Mouse (Mus musculus): ENCODE results near the gene Zfp846.
"Not testable (repeated sequence)": the region's sequence is repeated elsewhere in the genome, so short reads cannot be mapped to it uniquely, and the experiment has no call there.

The Zfp846 gene

DNA sequence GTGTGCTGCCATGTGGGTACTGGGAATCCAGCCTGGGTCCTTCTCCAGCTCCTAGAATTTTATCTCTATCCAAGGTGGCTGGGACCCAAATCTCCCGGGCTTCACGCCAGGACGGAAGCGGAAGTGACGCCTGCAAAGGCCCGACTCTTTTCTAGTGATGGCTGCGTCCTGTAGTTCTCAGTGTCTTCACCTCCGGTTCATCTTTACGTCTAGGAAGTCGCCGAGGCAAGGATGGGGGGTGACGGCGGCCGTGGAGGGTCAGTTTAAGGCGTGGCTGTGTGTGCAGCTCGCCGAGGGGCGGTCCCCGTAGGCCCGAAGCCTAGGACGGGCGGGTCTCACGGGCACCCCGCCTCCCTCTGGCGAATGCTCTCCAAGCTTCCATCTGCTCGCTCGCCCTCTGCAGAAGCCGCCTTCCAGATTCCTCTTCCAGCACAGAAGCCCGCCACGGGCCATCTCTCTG lies at the start of gene Zfp846:
TSS of gene Zfp846 (plus strand) at position 117 of the 460 bp plus-strand sequence.
- peak; percentile 100 for DNase-seq (ENCODE audit: low spot score in 2 of 2)

DNA sequence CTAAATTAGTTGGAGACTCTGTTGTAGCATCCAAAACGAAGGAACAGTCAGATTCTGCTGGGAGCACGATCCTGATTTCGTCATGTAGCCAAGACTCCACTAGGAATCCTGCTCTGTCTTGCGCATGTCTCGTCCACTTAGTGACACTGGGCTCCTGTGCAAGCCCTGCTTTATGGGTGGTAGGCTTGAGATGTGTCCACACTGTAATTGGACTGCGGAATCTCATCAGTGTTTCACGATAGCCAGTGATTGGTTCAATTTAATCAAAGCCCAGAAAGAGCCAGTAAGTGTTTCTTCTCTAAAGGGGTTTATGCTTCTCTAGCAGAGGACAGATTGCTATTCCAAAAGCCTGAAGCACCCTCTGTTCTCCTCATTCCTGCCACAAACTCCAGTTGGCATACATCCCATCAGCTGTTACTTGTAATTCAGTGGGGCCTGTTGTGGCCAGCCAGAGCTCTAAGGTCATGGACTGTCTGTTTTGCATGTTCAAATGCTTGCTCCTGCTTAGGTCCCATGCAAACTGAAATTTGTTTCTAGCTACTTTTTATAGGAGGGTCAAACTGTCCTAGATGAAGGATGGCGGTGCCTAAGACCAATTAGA lies 46.7 kb upstream of the Zfp846 start:
- DNase-seq (ENCODE audit: low spot score in 2 of 2), result peak in 1 of 2 experiments; percentile 17

DNA sequence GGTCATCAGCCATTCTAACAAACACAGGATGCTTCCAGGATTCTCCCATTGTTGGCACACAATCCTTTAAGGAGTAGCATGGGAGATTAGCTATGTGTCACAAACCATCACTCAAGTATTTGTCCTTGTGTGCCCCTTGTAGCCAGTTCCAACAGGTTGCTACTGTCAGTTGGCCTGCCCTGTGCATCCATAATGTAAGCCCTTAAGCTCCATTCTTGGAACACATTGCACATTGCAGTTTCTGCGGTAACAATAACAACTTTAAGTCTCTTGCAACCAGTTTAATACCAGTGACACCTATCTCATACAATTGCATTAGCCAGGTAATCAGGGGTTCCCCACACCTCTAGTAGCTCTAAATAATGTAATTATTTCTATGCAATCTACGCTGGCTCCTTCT lies 44.5 kb upstream of the Zfp846 start:
- no peak for DNase-seq (ENCODE audit: low spot score in 2 of 2)

DNA sequence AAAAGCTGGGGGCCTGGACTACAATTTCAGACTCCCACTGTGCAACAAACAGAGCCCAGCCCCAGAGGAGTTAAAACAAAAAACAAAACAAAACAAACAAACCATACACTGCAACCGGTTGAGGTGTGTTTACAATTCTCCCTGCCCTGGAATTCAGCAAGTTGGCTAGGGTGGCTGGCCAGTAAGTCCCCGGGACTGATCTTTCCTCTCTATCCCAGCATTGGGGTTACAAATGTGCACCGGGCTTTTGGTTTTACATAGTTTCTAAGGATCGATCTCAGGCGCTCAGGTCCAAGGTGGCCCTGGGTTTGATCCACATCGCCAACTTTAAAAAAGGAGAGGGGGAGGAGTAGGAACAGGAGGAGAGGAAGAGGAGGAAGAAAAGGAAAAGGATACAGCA lies 37.6 kb upstream of the Zfp846 start:
- no peak for DNase-seq (ENCODE audit: low spot score in 2 of 2)

DNA sequence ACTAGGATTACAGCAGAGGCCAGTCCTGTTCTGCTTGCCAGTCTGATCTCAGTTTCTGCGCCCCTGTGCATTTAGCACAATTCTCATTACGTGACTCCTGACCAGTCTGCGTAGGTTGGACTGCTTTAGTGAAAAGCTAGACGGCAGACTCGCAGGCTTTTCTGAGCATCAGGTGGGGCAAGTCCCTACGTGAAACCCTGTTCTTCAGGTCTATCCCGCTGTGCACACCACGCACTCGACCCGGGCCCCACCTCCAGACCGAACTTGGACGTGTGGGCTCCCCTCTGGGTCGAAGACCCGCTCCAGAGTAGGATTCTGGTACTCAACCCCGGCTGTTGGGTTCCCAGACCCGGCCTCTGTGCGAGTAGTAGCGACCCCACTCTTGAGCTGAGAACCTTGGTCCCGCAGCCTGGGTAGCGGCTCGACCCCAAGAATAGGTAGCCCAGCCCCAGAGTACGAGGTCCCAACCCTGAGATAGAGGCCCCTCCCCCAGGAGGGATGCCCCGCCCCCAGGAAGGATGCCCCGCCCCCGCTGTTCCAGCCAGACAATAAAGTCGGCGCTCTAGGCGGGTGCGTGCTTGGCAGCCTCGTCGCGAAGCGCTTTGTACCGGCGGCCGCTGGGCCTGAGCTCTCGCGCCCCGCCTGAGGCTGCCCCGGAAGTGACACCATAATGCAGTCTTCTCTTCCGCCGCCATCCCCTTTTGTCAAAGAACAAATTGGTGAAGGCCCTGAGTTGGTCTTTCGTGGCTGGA lies 36.8 kb upstream of the Zfp846 start:
- peak; percentile 62 to 72 for DNase-seq (ENCODE audit: low spot score in 2 of 2)

DNA sequence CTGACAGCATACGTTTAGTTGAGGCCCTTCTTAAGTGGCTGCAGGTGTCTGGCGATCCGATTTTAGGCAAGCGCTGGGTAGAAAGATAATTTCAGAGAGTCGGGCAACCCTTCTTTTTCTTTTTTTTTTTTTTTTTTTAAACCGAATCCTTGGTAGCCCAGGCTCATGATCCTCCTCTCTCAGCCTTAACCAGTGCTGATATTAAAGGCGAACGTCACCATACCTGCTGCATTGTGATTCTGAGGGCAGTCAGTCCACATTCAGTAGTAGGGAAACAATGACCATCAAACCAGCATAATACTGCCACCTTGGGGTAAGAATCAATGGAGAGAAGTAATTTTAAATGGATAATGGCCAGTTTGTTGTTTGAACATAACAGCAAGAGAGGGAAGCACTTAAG lies 35.9 kb upstream of the Zfp846 start:
- DNase-seq (ENCODE audit: low spot score in 2 of 2), result no peak

DNA sequence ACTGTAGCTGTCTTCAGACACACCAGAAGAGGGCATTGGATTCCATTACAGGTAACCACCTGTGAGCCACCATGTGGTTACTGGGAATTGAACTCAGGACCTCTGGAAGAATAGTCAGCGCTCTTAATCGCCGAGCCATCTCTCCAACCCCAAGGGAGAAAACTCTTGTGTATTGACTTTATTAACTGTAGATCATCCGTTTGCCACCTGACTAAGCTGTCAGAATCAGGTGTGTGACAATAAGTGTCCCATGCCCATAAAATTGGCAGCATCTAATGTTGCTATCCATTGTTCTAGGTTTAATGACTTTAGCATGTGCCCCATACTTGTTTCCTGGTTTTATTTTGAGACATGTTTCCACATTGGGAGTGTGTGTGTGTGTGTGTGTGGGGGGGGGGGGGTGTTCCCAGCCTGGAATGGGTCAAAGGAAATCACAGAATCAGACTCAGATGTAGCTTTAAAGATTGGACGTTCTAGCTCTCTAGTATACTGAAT lies 29.3 kb upstream of the Zfp846 start:
- DNase-seq (ENCODE audit: low spot score in 2 of 2), result no peak

DNA sequence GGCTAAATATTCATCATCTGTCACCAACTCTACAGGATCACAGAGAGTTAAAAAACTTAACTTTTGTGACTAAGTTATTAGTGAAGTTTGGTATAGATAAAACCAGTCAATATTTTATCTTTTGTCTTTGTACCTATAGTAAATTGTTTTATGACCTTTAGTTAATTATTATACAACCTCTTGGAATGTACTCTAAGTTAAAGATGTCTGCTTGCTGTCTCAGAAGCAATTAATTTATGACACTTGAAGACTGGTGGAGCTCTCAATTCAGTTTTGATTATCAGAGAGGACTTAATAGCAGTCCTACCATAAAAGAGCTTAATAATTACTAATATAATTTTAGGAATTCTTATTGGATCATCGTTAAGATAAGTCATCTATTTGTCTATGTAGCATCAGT lies 28.4 kb upstream of the Zfp846 start:
- DNase-seq (ENCODE audit: low spot score in 2 of 2), result no peak

DNA sequence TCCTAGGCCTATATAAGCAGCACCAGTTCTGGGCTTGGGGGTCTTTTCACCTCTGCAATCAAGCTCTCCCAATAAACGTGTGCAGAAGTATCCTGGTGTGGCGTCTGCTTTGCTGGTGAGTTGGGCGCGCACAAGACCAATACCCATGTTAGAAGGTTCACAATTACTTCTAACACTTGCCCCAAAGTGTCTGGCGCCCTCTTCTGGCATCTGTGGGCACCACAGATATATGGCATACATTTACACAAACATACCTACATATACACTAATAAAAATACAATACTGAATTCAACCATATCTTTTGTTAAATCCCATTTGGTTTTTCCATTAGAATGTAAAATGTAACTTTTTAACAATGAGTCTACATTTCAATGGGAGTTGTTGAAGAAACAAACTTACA lies 18.9 kb upstream of the Zfp846 start:
- DNase-seq (ENCODE audit: low spot score in 2 of 2), result no peak

DNA sequence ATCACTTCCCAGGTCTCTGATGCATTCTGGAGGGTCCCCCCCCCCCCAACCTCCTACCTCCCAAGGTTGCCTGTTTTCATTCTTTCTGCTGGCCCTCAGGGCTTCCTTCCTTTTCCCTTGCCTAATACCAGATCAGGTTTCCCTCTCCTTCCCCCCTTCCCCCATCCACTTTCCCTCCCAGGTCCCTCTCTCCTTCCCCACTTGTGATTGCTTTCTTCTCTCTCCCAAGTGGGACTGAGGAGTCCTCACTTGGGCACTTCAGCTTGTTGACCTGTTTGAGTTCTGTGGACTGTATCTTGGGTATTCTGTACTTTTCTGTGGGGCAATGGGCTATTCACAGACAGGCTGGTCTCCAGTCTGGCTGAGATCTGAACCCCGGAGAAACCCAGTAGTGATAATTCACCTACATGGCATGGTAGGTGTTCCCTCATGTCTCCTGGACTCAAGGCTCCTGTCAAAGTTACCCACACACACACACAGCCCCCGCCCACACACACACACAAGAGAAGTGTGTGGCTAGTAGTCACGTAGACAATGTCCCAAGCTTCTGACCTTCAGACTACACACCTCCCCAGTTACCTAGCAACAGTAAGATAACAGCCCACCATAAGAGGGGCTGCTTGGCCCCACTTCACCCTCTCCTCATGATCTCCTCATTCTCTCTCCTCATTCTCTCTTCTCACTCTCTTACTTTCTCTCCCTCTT lies 15.6 kb upstream of the Zfp846 start:
- not testable (repeated sequence) for DNase-seq (ENCODE audit: low spot score in 2 of 2)

DNA sequence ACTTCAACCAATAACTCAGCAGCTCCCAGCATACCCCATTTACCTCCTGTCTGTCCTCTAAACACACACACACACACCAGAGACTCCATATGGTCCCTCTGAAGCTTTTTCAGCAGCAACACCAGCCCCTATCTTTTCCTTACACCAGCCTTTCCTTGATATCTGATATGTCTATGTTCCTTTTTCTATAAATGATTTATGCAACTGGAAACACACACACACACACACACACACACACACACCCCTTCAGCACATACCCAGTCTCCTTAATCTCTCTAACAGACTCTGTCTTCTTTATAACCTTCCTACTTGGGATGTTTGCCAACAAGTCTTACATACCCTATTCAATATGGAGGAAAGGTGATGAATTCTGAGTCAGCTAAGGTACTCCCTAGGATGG lies 10.0 kb upstream of the Zfp846 start:
- no peak for DNase-seq (ENCODE audit: low spot score in 2 of 2)

DNA sequence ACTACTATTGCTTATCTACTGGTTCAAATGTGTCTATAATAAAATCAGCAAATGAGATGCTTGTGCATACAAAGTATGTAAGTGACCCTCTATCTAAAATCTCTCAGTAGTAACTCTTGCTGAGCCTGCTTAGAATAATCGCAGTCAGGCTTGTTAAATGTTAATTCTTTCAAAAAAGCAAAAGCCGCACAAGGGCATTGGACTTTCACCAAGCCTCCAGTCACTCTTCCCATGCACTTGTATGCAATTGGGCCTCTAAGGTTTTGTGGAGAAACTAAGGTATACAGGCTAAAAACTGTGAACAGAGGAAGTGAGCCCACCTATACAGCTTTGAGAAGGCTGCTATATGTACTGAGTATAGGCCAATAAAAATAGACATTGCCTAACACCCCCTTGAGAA lies 4.5 kb upstream of the Zfp846 start:
- DNase-seq (ENCODE audit: low spot score in 2 of 2), result no peak

DNA sequence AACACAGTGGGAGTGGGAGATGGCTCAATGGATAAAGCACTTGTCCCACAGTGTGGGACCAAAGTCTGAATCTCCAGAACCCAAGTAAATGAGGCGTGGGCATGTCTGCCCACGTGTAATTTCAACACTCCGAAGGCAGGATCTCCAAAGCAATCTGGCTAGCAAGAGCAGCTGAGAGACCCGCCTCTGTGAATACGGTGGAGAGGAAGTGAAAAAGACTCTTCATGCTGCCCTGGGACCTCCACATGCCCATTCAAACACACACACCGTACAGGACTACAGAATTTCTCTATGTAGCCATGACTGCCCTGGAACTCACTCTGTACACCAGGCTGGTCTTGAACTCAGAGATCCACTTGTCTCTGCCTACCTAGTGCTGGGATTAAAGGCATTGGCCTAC lies 20.2 kb downstream of the Zfp846 start:
- DNase-seq (ENCODE audit: low spot score in 2 of 2), result no peak

DNA sequence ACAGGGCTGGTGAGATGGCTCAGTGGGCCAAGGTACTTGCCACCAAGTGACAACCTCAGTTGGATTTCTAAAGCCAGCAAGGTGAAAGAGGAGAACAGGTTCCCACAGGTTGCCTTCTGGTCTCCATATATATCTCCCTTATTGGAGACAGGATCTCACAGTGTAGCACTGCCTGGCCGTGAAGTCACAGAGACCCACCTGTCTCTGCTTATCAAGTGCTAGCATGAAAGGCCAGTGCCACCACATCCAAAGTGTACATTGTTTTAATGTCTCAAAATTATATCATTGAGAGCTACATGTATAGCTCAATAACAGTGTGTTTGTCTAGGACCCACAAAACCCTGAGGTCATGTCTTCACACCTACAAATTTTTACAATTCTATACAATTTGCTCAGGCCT lies 25.2 kb downstream of the Zfp846 start:
- DNase-seq (ENCODE audit: low spot score in 2 of 2), result no peak

DNA sequence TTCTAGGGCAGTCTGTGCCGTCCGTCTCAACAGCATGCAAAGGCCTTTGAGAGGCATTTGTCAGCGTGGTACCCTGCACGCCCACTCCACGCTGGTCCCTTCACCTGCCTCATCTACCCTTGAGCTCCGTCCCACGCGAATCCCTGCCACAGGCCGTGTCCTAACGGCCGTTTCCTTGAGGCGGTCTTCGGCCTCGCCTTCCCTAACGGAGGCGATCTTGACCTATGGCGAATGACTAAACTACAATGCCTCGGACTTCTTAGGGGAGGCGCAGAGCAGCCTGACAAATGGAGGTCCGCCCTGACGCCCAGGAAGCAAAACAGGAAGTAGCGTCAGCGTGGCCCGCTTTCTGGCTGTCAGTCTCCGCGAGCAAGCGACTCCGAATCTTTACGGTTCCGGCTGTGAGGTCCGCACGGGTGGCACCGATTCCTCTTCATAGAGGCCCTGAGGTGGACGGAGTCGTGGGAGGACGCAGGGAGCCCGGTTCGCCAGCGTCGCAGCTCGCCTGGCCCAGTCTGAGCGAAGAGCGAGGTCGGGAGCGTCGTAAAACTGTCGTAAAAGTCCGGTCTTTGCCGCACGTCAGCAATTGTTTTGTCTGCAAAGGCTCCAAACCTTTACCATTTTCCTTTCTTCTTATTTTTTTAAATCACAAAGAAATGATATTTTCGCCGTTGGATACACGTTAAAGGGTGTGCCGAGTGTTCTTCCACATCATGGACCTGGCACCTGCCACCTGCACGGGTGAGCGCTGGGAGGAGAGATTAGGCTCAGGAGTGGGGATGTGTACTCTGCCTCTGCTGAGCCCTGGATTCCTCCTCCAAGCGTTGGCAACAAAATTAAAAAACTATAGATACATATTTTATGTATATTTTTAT lies 26.2 kb downstream of the Zfp846 start:
- DNase-seq (ENCODE audit: low spot score in 2 of 2), result peak; percentile 91 to 92

DNA sequence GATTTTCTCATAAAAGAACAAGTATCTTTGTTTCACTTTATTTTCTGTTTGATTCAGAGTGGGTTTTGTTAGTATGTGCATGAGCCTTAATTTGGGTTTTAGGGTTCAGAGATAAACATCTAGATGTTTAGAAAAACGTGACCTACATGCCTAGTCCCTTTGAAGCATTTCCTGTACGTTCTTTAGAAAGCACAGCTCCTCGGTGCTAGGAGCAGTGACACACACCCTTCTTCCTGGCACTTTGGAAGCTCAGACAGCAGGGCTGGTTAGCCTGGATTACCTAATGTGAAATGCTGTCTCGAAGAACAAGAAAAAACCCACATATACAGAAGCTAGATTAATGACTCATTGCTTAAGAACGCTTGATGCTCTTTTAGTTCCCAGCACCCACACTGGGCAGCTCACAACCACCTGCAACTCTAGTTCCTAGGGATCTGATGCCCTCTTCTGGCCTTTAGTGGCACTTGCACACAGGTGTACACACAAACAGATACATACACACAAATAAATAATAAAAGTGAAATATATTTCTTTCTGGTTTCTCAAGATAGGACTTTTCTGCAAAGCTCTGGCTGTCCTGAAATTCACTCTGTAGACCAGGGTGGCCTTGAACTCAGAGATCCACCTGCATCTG lies 28.9 kb downstream of the Zfp846 start:
- DNase-seq (ENCODE audit: low spot score in 2 of 2), result no peak

DNA sequence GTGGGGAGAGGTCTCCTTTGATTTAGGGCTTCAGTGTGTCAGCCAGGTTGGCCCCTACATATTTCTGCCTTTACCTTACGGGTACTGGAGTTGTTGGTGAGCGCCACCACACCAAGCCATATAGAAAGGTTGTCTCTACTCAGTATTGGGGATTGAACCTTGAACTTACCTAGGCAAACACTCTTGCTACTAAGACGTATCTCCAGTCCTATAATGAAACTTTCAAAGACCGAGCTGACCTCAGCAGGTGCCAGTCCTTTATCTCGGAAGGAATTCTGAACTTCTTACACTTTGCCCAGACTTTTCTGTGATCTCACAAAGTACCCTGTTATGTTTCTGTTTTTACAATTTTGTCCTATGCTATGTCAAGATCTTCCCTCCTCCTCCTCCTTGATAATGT lies 30.9 kb downstream of the Zfp846 start:
- DNase-seq (ENCODE audit: low spot score in 2 of 2), result no peak

DNA sequence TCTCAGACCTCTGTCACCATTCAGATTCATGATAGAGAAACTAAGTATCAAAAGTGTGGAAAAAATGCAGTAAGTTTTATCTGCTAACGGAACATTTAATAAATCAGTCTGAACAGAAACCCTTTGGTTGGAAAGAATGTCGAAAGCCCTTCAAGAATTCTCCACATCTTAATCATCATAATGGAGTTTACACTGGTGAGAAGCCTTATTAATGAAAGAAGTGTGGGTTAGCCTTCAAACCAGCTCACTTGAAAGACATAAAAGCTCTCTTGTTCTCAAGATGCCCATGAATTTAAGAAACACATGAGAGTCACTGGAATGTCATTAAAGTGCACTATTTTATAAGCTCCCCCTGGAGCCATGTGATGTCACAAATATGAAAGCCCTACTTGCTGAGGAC lies 35.6 kb downstream of the Zfp846 start:
- DNase-seq (ENCODE audit: low spot score in 2 of 2), result no peak

DNA sequence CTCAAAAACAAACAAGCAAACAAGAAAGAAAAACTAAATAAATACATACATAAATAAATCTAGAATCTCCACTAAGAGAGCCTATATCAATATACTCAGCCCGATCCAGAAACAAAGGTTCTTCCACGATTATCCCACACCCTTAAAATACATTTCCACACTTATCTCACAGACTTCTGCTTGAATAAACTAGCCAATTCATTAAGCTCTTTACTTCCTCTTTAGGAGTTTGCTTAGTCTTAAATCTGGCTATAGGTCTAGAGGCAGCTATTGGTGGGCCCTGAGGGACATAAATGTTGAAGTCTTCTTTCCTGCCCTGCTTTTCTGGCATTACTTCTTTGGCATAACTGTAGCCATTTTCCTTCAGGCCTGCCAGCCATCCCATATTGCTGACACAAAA lies 50.2 kb downstream of the Zfp846 start:
- no peak for DNase-seq (ENCODE audit: low spot score in 2 of 2)

DNA sequence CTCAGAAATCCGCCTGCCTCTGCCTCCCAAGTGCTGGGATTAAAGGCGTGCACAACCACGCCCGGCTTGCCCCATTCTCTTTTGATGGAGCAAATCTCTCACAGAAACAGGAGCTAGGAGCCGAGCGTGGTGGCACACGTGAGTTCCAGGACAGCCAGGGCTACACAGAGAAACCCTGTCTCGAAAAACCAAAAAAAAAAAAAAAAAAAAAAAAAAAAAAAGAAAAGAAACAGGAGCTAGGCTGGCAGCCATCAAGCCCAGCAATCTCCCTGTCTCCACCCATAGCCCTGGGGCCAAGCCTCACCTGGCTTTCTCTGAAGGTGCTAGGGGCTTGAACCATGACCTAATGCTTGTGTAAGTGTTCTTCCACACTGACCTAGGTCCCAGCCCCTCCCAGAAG lies 54.6 kb downstream of the Zfp846 start:
- not testable (repeated sequence) for DNase-seq (ENCODE audit: low spot score in 2 of 2)

DNA sequence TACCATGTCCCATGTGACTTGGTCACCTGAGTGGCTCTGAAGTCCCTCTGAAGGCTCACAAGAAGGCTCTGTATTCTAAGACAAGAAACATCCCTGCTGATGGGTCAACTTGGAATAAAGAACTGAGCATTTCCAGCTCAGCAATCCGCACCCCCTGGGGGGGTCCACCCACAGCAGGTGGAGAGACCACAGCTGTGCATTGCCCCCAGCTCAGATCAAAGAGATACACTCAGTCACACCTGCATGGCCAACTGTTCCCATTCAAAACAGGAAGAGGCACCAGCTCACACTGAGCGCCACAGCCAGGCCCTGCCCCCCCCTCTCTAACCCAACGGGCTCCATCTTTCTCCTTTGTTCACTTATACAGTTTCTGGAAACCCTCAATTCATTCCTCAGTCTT lies 55.2 kb downstream of the Zfp846 start:
- DNase-seq (ENCODE audit: low spot score in 2 of 2), result no peak
